Mouse (Mus musculus) brain, embryonic 18.5 days (tissue): ENCODE results near the gene 4930412O13Rik.

ENCODE experiments used
- DNase-seq: peaks from one replicate; pipeline ENCODE4 v3.0.0-alpha.2; 2012; ENCODE audit warnings: low read depth, low spot score

Gene 4930412O13Rik

GRCm38 (mm10) chr2:9897846-9898245, 16.8 kb downstream of the 4930412O13Rik start:
- DNase-seq = no peak

- DNase-seq = no peak
These were observed 23.0 kb downstream of the 4930412O13Rik start for GRCm38 (mm10) chr2:9903854-9904560.

- DNase-seq = no peak
These were observed 24.9 kb downstream of the 4930412O13Rik start for GRCm38 (mm10) chr2:9905995-9906394.

- DNase-seq = no peak
These were observed 36.5 kb downstream of the 4930412O13Rik start for GRCm38 (mm10) chr2:9917602-9918001.

- no peak for DNase-seq
These were observed 37.8 kb downstream of the 4930412O13Rik start for GRCm38 (mm10) chr2:9918691-9919471.

- no peak for DNase-seq
These were observed 45.3 kb downstream of the 4930412O13Rik start for GRCm38 (mm10) chr2:9926194-9926904.

GRCm38 (mm10) chr2:9926905-9927283, 45.8 kb downstream of the 4930412O13Rik start:
- DNase-seq = no peak
